Mouse (Mus musculus): ENCODE measurements around the gene Kdelr3.

DNA sequence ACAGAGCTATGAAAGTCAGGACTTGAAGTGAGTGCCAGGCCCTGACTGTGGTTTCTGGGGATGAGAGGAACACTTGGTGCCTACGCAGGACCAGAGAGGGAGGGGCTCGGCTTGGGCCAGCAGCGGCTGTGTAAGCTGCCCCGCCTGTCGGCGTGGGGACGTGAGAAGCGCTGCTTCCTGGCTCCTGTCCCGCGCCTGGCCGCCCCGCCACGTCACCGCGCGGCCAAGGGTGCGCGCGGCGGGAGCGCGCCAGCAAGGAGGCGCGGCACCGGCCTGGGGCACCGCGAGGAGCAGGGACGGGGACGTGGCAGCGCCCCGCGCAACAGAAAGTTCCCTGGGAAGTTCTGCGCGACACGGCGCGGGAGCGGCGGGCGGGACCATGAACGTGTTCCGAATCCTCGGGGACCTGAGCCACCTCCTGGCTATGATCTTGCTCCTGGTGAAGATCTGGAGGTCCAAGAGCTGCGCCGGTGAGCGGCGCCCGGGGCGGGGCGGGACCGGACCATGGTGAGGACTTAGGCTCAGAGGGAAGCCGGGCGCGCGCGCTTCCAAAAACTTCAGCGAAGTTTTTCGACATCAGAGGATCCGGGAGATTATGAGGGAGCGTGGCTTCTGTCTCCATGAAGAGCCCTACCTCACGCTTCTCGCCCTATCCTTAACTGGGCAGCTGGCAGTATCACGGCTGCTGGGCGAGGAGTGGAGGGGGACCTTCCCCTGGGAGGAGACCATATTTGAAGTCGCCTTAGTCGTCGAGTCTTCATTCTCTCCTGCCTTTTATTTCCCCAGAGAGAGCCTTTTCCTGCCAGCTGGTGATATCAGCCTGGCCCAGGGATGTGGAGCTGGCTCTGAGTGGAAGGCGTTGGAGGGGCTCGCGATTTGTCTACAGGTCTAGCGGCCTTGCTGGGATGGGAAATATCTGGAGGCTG, at the start of gene Kdelr3:
- no peak for TF ChIP-seq EP300 (IDR thresholded peaks at IDR 0.05; ENCODE audit: low read depth)
- no peak for TF ChIP-seq CTCF (IDR thresholded peaks at IDR 0.05; ENCODE audit: low read depth)
